Mouse (Mus musculus): Measurements from ENCODE around the gene Rasl10a.

- TF ChIP-seq CTCF (IDR thresholded peaks at IDR 0.05; ENCODE audit: low read depth) (no peak), EP300 (IDR thresholded peaks at IDR 0.05; ENCODE audit: low read depth) (no peak)
Measured at GRCm38 (mm10) chr11:5060756-5061412, 3.0 kb downstream of the Rasl10a start.
